Mouse (Mus musculus): ENCODE measurements around the gene Papss2. TPM values are rescaled to one million over a fixed set of nuclear protein-coding genes. Genes with fewer than 3 reads are reported as not detected.

Papss2 gene
- polyA plus RNA-seq, 1 experiment, result 4.3 TPM

DNA sequence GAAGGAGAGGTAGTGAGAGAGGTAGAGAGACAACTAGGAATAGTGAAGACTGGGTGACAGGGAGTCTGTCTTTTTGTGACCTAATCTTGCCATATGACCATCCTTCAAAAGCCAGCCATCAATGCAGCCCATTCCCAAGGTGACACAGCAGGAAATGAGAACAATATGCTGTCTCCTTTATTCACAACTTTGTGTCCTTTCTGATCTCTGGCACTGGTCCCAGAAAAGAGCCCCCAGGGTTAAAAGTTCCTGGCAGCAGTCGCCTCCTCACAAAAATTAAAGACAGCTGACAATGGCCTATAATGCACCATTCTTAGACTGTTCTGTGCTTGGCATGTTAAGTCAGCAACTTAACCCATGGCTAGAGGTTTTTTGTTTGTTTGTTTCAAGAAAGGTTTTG, 17.8 kb upstream of the Papss2 start:
- H3K4me1 ChIP-seq (ENCODE audit: control insufficient read depth, insufficient read depth, low read length), result no peaks in the 10 kb centered on the region
- no peak overlapping the region for H3K27ac ChIP-seq (ENCODE audit: control insufficient read depth, insufficient read depth, low read depth, low read length, poor library complexity)
- TF ChIP-seq CTCF (IDR thresholded peaks at IDR 0.05; ENCODE audit: control insufficient read depth, insufficient read depth, low read length) (no peak), POLR2A (IDR thresholded peaks at IDR 0.05; ENCODE audit: borderline replicate concordance, control insufficient read depth, low read depth, low read length) (no peak)
- 73% methylated on average over 1 of the region's 1 CpGs for WGBS
- no peak overlapping the region for H3K4me3 ChIP-seq (replicated peaks; ENCODE audit: control insufficient read depth, low read depth, low read length)

DNA sequence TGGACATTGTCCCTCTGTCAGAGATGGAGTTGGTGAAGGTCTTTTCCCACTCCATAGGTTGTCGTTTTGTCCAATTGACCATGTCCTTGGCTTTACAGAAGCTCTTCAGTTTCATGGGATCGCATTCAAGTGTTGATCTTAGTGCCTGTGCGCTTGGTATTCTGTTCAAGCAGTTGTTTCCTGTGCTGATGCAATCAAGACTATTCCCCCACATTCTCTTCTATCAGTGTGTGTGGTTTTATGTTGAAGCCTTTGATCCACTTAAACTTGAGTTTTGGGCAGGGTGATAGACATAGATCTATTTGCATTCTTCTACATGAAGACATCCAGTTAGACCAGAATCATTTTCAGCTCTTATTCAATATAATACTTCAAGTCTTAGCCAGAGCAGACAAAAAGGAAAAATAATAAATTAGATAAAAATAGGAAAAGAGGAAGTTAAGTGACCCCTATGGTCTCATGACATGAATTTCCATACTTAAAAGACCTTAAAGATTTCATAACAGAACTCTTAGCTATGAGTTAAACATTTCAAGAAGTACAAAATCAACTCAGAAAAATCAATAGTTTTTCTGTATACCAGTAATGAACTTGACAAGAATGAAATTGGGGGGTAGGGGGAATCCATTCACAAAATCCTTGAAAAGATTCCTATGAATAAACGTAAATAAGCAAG, 12.4 kb upstream of the Papss2 start:
- no peaks in the 10 kb centered on the region for H3K4me1 ChIP-seq (ENCODE audit: control insufficient read depth, insufficient read depth, low read length)
- no peak overlapping the region for H3K4me3 ChIP-seq (replicated peaks; ENCODE audit: control insufficient read depth, low read depth, low read length)
- TF ChIP-seq CTCF (IDR thresholded peaks at IDR 0.05; ENCODE audit: control insufficient read depth, insufficient read depth, low read length) (no peak), POLR2A (IDR thresholded peaks at IDR 0.05; ENCODE audit: borderline replicate concordance, control insufficient read depth, low read depth, low read length) (no peak)
- 30% methylated on average over 4 of the region's 4 CpGs for WGBS
- no peak overlapping the region for H3K27ac ChIP-seq (ENCODE audit: control insufficient read depth, insufficient read depth, low read depth, low read length, poor library complexity)

DNA sequence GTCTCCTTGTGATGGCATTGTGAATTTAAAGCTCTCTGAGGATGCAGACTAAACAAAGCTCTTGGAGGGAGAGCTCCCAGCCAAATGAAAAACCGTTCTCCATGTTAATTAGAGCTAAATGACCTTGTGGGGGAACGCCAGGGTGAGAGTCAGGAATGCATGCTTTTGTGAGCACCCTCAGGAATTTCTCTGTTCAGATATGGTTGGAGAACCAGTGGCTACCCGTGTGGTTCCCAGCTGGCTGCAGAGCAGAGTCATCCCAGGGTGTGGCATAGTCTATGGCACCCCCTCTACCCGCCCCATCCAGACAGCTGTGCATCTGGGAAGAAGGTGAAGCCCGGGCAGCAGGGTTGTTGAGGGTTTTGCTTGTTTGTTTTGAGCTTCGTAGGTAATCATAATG, 7.9 kb upstream of the Papss2 start:
- H3K27ac ChIP-seq (ENCODE audit: control insufficient read depth, insufficient read depth, low read depth, low read length, poor library complexity), result no peak overlapping the region
- TF ChIP-seq POLR2A (IDR thresholded peaks at IDR 0.05; ENCODE audit: borderline replicate concordance, control insufficient read depth, low read depth, low read length), result no peak
- no peak for TF ChIP-seq CTCF (IDR thresholded peaks at IDR 0.05; ENCODE audit: control insufficient read depth, insufficient read depth, low read length)
- H3K4me3 ChIP-seq (replicated peaks; ENCODE audit: control insufficient read depth, low read depth, low read length), result no peak overlapping the region
- 76% methylated on average over 6 of the region's 6 CpGs for WGBS
- no peaks in the 10 kb centered on the region for H3K4me1 ChIP-seq (ENCODE audit: control insufficient read depth, insufficient read depth, low read length)

DNA sequence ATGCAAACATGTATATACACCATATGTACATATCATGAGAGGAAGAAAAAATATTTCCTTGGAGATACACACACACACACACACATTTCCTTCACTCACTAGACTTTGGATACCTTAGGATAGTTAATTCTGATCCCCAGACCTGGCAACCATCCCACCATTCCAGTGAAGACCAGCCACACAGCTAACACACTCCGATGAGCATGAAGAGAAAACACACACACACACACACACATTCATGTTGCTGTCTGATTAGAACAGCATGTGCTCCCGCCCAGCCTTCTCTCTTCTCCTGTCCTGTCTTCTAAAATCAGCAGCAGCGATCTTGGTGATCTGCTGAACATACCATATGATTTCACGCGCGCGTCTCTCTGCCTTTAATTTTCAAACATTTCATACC, 2.8 kb upstream of the Papss2 start:
- 87% methylated on average over 7 of the region's 7 CpGs for WGBS
- H3K27ac ChIP-seq (ENCODE audit: control insufficient read depth, insufficient read depth, low read depth, low read length, poor library complexity), result no peak overlapping the region
- TF ChIP-seq CTCF (IDR thresholded peaks at IDR 0.05; ENCODE audit: control insufficient read depth, insufficient read depth, low read length) (no peak), POLR2A (IDR thresholded peaks at IDR 0.05; ENCODE audit: borderline replicate concordance, control insufficient read depth, low read depth, low read length) (no peak)
- no peak overlapping the region for H3K4me3 ChIP-seq (replicated peaks; ENCODE audit: control insufficient read depth, low read depth, low read length)
- H3K4me1 ChIP-seq (ENCODE audit: control insufficient read depth, insufficient read depth, low read length), result peaks cover 2% of the 10 kb centered on the region

DNA sequence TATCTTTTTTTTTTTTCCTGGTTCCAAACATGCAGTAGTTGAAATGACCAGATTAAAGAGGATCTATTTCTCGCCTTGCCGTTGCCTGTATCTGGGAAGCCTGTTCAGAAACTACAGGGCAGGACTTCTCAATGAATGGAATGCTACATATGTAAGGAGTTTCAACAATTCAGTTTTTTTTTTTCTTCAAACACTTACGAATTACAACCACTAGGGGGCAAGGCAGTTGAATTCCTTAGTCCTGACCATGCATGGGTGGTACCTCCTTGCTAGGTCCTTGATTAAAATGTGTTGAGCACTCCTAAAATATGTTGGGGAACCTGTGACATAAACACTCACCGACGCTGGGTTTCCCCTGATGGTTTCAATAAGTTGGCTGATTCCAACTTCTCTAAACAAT, 1.7 kb upstream of the Papss2 start:
- H3K27ac ChIP-seq (ENCODE audit: control insufficient read depth, insufficient read depth, low read depth, low read length, poor library complexity), result no peak overlapping the region
- TF ChIP-seq CTCF (IDR thresholded peaks at IDR 0.05; ENCODE audit: control insufficient read depth, insufficient read depth, low read length) (no peak), POLR2A (IDR thresholded peaks at IDR 0.05; ENCODE audit: borderline replicate concordance, control insufficient read depth, low read depth, low read length) (no peak)
- no peak overlapping the region for H3K4me3 ChIP-seq (replicated peaks; ENCODE audit: control insufficient read depth, low read depth, low read length)
- 41% methylated on average over 5 of the region's 5 CpGs for WGBS
- H3K4me1 ChIP-seq (ENCODE audit: control insufficient read depth, insufficient read depth, low read length), result peaks cover 2% of the 10 kb centered on the region

DNA sequence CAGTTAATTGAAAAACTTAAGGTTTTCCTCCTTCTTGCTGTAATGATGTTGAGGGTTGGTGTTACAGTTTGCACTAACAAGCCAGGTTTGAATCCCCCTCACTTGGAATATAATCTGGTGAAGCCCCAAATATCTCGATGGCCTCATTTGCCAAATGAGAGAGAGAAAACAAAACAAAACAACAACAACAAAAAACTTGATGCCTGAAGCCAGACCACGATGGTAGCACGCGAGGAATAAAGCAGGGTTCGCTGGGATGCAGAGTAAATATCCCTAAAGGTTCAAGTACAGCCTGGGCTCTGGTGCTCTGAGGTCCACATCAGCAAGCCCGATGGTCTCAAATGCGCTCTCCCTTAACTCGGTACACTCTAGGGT, 472 bp upstream of the Papss2 start:
- Histone ChIP-seq H3K4me1 (ENCODE audit: control insufficient read depth, insufficient read depth, low read length) (peaks cover 2% of the 10 kb centered on the region), H3K4me3 (replicated peaks; ENCODE audit: control insufficient read depth, low read depth, low read length) (peak overlapping the region; percentile 72), H3K27ac (ENCODE audit: control insufficient read depth, insufficient read depth, low read depth, low read length, poor library complexity) (no peak overlapping the region; the same call in 1 of the 2 replicates)
- TF ChIP-seq POLR2A (IDR thresholded peaks at IDR 0.05; ENCODE audit: borderline replicate concordance, control insufficient read depth, low read depth, low read length) (no peak), CTCF (IDR thresholded peaks at IDR 0.05; ENCODE audit: control insufficient read depth, insufficient read depth, low read length) (no peak)
- WGBS, result 30% methylated on average over 8 of the region's 8 CpGs

DNA sequence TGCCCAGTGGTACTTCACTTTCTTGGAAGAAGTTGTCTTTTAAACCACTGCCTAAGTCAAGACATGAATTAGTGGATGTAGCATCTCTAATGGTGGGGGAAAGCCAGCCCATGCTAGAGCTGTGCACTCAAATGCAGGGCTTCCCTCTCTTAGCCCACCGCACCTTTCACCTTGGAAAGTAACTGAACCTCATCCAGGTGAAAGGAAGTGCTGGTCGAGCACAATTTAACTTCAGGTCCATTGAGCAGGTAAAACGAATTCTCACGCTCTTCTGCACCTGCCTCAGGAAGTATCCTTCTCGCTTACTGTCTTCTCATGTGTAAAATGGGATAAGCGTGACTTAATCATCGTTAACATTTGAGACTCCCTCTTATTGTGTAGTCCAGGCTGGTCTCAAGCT, 3.4 kb downstream of the Papss2 start:
- H3K27ac ChIP-seq (ENCODE audit: control insufficient read depth, insufficient read depth, low read depth, low read length, poor library complexity), result no peak overlapping the region
- TF ChIP-seq POLR2A (IDR thresholded peaks at IDR 0.05; ENCODE audit: borderline replicate concordance, control insufficient read depth, low read depth, low read length), result no peak
- no peak for TF ChIP-seq CTCF (IDR thresholded peaks at IDR 0.05; ENCODE audit: control insufficient read depth, insufficient read depth, low read length)
- WGBS, result 84% methylated on average over 7 of the region's 7 CpGs
- peaks cover 3% of the 10 kb centered on the region for H3K4me1 ChIP-seq (ENCODE audit: control insufficient read depth, insufficient read depth, low read length)
- H3K4me3 ChIP-seq (replicated peaks; ENCODE audit: control insufficient read depth, low read depth, low read length), result no peak overlapping the region

DNA sequence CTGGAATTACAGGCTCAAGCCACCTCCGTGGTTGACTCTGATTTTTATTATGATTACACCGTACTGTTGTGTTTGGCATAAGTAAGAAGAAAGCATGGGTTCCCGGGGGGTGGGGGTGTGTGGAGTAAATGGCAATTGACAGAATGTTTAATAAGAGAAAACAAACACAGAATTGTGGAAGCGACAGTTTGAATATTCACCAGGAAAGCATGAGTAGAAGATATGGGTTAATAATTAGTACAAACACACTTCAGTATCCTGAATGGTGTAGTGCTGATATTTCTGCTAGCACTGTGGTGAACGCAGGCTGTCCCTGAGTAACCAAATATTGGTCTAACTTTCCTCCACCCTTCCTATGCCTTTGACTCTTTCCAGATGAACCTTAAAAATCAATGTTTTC, 3.8 kb downstream of the Papss2 start:
- H3K27ac ChIP-seq (ENCODE audit: control insufficient read depth, insufficient read depth, low read depth, low read length, poor library complexity), result no peak overlapping the region

More for the DNA sequence above, 3.8 kb downstream of the Papss2 start:
- 79% methylated on average over 5 of the region's 5 CpGs for WGBS
- no peak for TF ChIP-seq POLR2A (IDR thresholded peaks at IDR 0.05; ENCODE audit: borderline replicate concordance, control insufficient read depth, low read depth, low read length)
- no peak for TF ChIP-seq CTCF (IDR thresholded peaks at IDR 0.05; ENCODE audit: control insufficient read depth, insufficient read depth, low read length)
- Histone ChIP-seq H3K4me3 (replicated peaks; ENCODE audit: control insufficient read depth, low read depth, low read length) (no peak overlapping the region), H3K4me1 (ENCODE audit: control insufficient read depth, insufficient read depth, low read length) (peaks cover 4% of the 10 kb centered on the region)

All from bone marrow, adult 2 months (tissue).